ENCODE assay signal across 8 mouse cellular contexts in genomic region chr2:118112438-118112837, GRCm38 (mm10). TPM values are rescaled to one million over a fixed set of nuclear protein-coding genes. Genes with fewer than 3 reads are reported as not detected.
DNase-seq lines count a peak whose midpoint lies in the region; ATAC-seq and TF ChIP-seq lines count a peak whose summit lies in the region.

No protein-coding gene starts in this region.

- no peaks in the 10 kb centered on the region for H3K36me3 ChIP-seq in liver, embryonic 11.5 days (ENCODE audit: control insufficient read depth, insufficient read depth, low read length)
- peaks cover 5% of the 10 kb centered on the region; the same call in 1 of the 2 replicates for H3K36me3 ChIP-seq in forebrain, embryonic 12.5 days (replicated peaks)
- peaks cover 37% of the 10 kb centered on the region for H3K36me3 ChIP-seq in limb, embryonic 13.5 days
- peaks cover 3% of the 10 kb centered on the region; the same call in 1 of the 2 replicates for H3K36me3 ChIP-seq in small intestine, adult 2 months (ENCODE audit: control insufficient read depth, insufficient read depth, low read length)

- 21% methylated on average over 5 of the region's 5 CpGs for WGBS in liver, embryonic 11.5 days
- 18% methylated on average over 5 of the region's 5 CpGs for WGBS in forebrain, embryonic 12.5 days
- WGBS in limb, embryonic 13.5 days, result 21% methylated on average over 5 of the region's 5 CpGs
- 4% methylated on average over 5 of the region's 5 CpGs for WGBS in small intestine, adult 2 months

- no peak for DNase-seq in liver, embryonic 11.5 days (ENCODE audit: low spot score)
- no peak for DNase-seq in liver
- no peak for DNase-seq in cerebellum, adult 9-11 months
- no peak for DNase-seq in cerebellum, adult 8-10 months

- no peak overlapping the region for H3K9ac ChIP-seq in liver, embryonic 11.5 days (ENCODE audit: low read depth, low read length)
- 0 out of 2 replicates have a peak overlapping the region, but pooled peaks have one; percentile 58 for H3K9ac ChIP-seq in forebrain, embryonic 12.5 days
- H3K9ac ChIP-seq in limb, embryonic 13.5 days, result peak overlapping the region; percentile 85

- no peaks in the 10 kb centered on the region for H3K9me3 ChIP-seq in liver, embryonic 11.5 days (ENCODE audit: control insufficient read depth, low read length)
- H3K9me3 ChIP-seq in forebrain, embryonic 12.5 days, result no peaks in the 10 kb centered on the region
- H3K9me3 ChIP-seq in limb, embryonic 13.5 days, result no peaks in the 10 kb centered on the region

- no peak for TF ChIP-seq CTCF in small intestine, adult 2 months (IDR thresholded peaks at IDR 0.05; ENCODE audit: extremely low read depth, insufficient read length, insufficient replicate concordance, low read depth, low read length)

- H3K4me1 ChIP-seq in liver, embryonic 11.5 days (replicated peaks; ENCODE audit: control insufficient read depth, insufficient read depth, low read length), result peaks cover 3% of the 10 kb centered on the region; the same call in 1 of the 2 replicates
- peaks cover 25% of the 10 kb centered on the region for H3K4me1 ChIP-seq in forebrain, embryonic 12.5 days
- H3K4me1 ChIP-seq in limb, embryonic 13.5 days, result peaks cover 65% of the 10 kb centered on the region
- H3K4me1 ChIP-seq in small intestine, adult 2 months (ENCODE audit: control insufficient read depth, insufficient read depth, insufficient read length, low read length), result peaks cover 10% of the 10 kb centered on the region; the same call in 1 of the 2 replicates

- TF ChIP-seq POLR2A in small intestine, adult 2 months (IDR thresholded peaks at IDR 0.05; ENCODE audit: low read depth, low read length), result no peak

- H3K27me3 ChIP-seq in liver, embryonic 11.5 days (replicated peaks; ENCODE audit: control insufficient read depth, insufficient read depth, low read length), result peaks cover 7% of the 10 kb centered on the region
- H3K27me3 ChIP-seq in forebrain, embryonic 12.5 days, result peaks cover 28% of the 10 kb centered on the region
- H3K27me3 ChIP-seq in limb, embryonic 13.5 days, result no peaks in the 10 kb centered on the region; the same call in none of the 2 replicates
- no peaks in the 10 kb centered on the region for H3K27me3 ChIP-seq in small intestine, adult 2 months (ENCODE audit: control insufficient read depth, insufficient read depth, low read length)

- ATAC-seq in liver, embryonic 11.5 days (replicated peaks; ENCODE audit: low FRiP score), result no peak
- no peak for ATAC-seq in forebrain, embryonic 12.5 days (ENCODE audit: low FRiP score)
- no peak for ATAC-seq in limb, embryonic 13.5 days (ENCODE audit: low FRiP score, low read depth)
- no peak for ATAC-seq in megakaryocyte-erythroid progenitor cell, adult 5-6 weeks (replicated peaks; ENCODE audit: low FRiP score, low TSS enrichment, poor library complexity, severe bottlenecking)

- H3K4me2 ChIP-seq in liver, embryonic 11.5 days, result peak overlapping the region; percentile 84
- H3K4me2 ChIP-seq in forebrain, embryonic 12.5 days, result peak overlapping the region; percentile 92
- peak overlapping the region; percentile 86 for H3K4me2 ChIP-seq in limb, embryonic 13.5 days (replicated peaks)

- peak overlapping the region; percentile 48 for H3K4me3 ChIP-seq in liver, embryonic 11.5 days (ENCODE audit: low read depth, low read length)
- peak overlapping the region; percentile 51 for H3K4me3 ChIP-seq in forebrain, embryonic 12.5 days (replicated peaks)
- H3K4me3 ChIP-seq in limb, embryonic 13.5 days, result peak overlapping the region; percentile 71
- H3K4me3 ChIP-seq in small intestine, adult 2 months (ENCODE audit: low read depth, low read length), result peak overlapping the region; percentile 60

- H3K27ac ChIP-seq in liver, embryonic 11.5 days (ENCODE audit: low read depth, low read length), result no peak overlapping the region
- no peak overlapping the region for H3K27ac ChIP-seq in forebrain, embryonic 12.5 days
- no peak overlapping the region for H3K27ac ChIP-seq in limb, embryonic 13.5 days
- H3K27ac ChIP-seq in small intestine, adult 2 months (ENCODE audit: insufficient read depth, low read depth, low read length), result no peak overlapping the region

RNA-seq across cellular contexts. Expression of gene Thbs1, which starts 0.8 kb away (rescaled TPM):
- 85.5 and 95.4 TPM in 2 replicates for polyA plus RNA-seq in liver, embryonic 11.5 days (2014; fragmentation: Nextera tagmentation; extraction: Ambion mirVana)
- 31.7 and 40.6 TPM in 2 replicates for polyA plus RNA-seq in forebrain, embryonic 12.5 days (2016; fragmentation: Nextera tagmentation; extraction: Ambion mirVana)
- polyA plus RNA-seq in limb, embryonic 13.5 days (2015; fragmentation: Nextera tagmentation; extraction: Ambion mirVana), result 88.0 and 100.0 TPM in 2 replicates
- 9.4 and 9.8 TPM in 2 replicates for polyA plus RNA-seq in small intestine, adult 2 months (2012; rRNA removed)
- total RNA-seq in megakaryocyte-erythroid progenitor cell, adult 5-6 weeks (2014; fragmentation: Nextera tagmentation), result 1.6 TPM in 1 of 2 replicates, not detected in the other
- total RNA-seq in megakaryocyte-erythroid progenitor cell, adult 5-6 weeks (2017), result 0.42 and 1.2 TPM in 2 replicates
